Mouse (Mus musculus) lung, adult 2 months (tissue): ENCODE results near the gene Dock3. TPM values are rescaled to one million over a fixed set of nuclear protein-coding genes. Genes with fewer than 3 reads are reported as not detected.

Experiments used
- DNase-seq: peaks from one replicate; pipeline ENCODE4 v3.0.0; 2022
- H3K4me1 ChIP-seq: fragments of 200-500 bp; 2 replicates; pipeline ENCODE4 v1.6.1; 2011; ENCODE audit warnings: low read length; ENCODE audit not compliant: control insufficient read depth, insufficient read depth
- H3K4me3 ChIP-seq: fragments of 200-500 bp; replicated peaks from 2 replicates; pipeline ENCODE3; 2011; ENCODE audit warnings: low read depth, mild to moderate bottlenecking, control low read depth, low read length; ENCODE audit errors: extremely low read depth
- CTCF ChIP-seq: fragments of 200-500 bp; IDR thresholded peaks from 2 replicates; pipeline ENCODE4 v1.5.1; 2011; ENCODE audit warnings: mild to moderate bottlenecking, low read length, control low read depth; ENCODE audit not compliant: insufficient read depth
- POLR2A ChIP-seq: fragments of 200-500 bp; IDR thresholded peaks from 2 replicates; pipeline ENCODE4 v1.6.1; 2011; ENCODE audit warnings: low read depth, mild to moderate bottlenecking, control low read depth, low read length, borderline replicate concordance; ENCODE audit errors: extremely low read depth
- WGBS: fragments of 180-500 bp; shearing (Covaris S2); methylation state at CpG from one replicate; pipeline ENCODE4 v1.1.7; 2018; 5-methylcytosine and 5-hydroxymethylcytosine counted together
- polyA plus RNA-seq: library from polyadenylated mRNA; depleted of rRNA; stranded (reverse); fragments of >200 nt; gene quantifications from 2 replicates; pipeline ENCODE4 v1.2.3, GENCODE M21; 2012

The Dock3 gene
- polyA plus RNA-seq, 1 experiment, result 0.09 TPM

DNA sequence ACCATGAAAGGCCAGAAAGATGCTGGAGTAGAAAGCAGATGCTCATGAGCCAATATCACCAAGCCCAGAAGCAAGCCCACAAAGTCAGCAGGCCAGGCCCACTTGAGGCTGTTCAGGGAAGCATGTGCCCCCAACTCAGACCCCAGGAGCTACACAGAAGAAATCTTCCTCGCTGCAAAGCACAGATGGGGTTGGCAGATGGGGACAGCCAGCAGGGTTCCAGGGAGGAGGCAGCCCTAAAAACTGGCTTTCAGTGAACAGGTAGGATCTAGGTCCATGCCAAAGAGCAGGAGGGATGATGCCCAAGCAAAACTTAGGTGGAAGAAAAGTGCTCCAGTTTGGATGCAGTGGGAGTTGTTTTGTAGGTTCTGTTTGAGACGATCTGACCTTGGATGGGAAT, 28.7 kb upstream of the Dock3 start:
- H3K4me1 ChIP-seq, result no peaks in the 10 kb centered on the region
- no peak overlapping the region for H3K4me3 ChIP-seq
- WGBS, result 68% methylated on average over 2 of the region's 2 CpGs
- DNase-seq, result no peak
- no peak for TF ChIP-seq CTCF
- no peak for TF ChIP-seq POLR2A

DNA sequence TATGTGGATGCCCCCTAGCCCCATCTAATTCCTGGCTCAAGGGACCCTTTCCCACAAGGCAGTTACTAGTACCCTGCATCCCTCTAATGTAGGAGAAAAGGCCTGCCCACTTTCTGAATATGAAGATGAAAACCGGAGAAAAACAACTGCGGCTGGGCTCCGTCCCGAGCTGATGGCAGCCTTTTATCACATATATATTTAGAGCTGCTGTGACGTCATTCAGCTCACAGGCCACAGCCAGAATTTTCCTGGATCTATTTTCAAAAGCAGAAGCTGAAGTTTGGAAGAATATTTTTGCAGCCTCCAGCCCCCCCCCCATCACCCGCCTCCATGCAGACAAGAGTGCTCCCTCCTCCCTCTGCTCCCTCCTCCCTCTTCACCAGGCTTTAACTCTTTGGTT, 27.9 kb upstream of the Dock3 start:
- no peaks in the 10 kb centered on the region for H3K4me1 ChIP-seq
- no peak for DNase-seq
- no peak overlapping the region for H3K4me3 ChIP-seq
- WGBS, result 53% methylated on average over 6 of the region's 6 CpGs
- TF ChIP-seq POLR2A, result no peak
- no peak for TF ChIP-seq CTCF

DNA sequence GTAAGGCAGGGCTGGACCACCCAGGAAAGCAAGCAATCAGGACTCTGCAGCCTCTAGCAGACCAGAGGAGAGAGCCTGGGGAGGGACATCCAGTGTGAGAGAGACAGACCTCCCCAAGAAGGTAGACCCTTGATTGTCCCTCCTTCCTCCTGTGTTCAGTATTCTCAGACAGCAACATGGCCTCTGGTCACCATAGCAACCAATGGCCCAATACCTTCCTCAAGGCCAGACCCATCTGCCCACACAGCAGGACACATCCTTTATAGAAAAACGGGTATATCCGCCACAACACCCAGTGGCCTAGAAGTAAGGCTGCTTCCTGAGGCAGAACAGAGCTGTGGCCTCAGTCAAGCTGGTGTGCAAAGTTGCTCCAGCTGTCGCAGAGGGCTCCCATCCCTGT, 23.9 kb upstream of the Dock3 start:
- 67% methylated on average over 3 of the region's 3 CpGs for WGBS
- TF ChIP-seq CTCF (no peak), POLR2A (no peak)
- no peaks in the 10 kb centered on the region for H3K4me1 ChIP-seq
- DNase-seq, result no peak
- H3K4me3 ChIP-seq, result no peak overlapping the region

DNA sequence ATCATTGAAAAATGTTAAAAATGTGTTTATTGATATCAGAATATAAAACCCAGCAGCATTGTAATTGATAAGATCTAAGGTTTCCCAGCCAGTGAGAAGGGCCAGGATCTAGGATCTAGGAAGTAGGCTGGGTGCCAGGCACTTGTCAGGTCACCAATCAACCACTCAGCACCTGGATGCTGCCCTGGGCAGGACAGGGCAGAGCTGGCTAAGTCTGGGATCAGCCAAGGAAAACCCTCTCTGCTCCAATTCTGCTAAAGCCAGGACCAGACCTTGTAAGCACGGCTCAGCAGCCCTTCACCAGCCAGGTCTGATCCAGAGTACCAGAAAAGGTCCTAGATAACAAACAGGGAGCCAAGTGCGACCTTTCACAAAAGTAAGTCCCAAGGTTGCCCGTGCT, 23.2 kb upstream of the Dock3 start:
- DNase-seq, result no peak
- WGBS, result 84% methylated on average over 3 of the region's 3 CpGs
- TF ChIP-seq POLR2A (no peak), CTCF (no peak)
- Histone ChIP-seq H3K4me3 (no peak overlapping the region), H3K4me1 (no peaks in the 10 kb centered on the region)

DNA sequence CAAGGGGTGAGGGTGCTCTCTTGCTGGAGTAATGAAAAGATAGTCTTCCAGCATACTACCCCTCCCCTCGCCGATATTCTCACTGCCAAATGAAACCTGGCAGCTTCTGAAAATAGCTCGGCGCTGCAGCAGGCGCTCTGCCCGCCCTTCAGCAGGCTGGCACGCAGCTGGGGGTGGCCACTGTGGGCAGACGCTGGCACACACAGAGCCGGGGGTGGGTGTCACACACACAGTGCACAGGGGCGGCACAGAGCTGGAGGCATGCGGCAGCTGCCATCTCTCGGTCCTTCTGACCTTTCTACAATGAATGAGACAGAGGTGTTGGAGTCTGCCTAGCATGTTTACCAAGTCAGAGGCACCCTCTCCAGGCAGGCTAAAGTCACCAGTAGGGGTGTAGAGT, 22.8 kb upstream of the Dock3 start:
- TF ChIP-seq CTCF, result no peak
- TF ChIP-seq POLR2A, result no peak
- no peaks in the 10 kb centered on the region for H3K4me1 ChIP-seq
- no peak for DNase-seq
- H3K4me3 ChIP-seq, result no peak overlapping the region
- 46% methylated on average over 12 of the region's 12 CpGs for WGBS

DNA sequence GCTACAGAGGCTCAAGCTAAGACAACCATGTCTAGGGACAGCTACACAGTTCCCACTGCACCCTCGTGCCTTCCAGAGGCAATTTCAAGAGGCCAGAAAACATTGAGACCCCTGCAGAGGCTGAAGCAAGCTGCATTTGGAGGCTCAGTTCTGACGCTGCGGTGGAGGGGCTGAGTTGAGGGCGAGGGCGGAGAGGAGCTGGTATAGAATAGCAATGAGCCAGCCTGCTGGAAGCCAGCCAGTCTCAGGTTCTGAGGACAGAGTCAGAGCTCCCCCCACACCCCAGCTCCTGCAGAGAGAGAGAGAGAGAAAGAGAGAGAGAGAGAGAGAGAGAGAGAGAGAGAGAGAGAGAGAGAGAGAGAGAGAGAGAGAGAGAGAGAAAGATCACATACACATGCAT, 20.5 kb upstream of the Dock3 start:
- no peak overlapping the region for H3K4me3 ChIP-seq
- no peak for DNase-seq
- 35% methylated on average over 5 of the region's 5 CpGs for WGBS
- H3K4me1 ChIP-seq, result no peaks in the 10 kb centered on the region
- TF ChIP-seq CTCF (no peak), POLR2A (no peak)

DNA sequence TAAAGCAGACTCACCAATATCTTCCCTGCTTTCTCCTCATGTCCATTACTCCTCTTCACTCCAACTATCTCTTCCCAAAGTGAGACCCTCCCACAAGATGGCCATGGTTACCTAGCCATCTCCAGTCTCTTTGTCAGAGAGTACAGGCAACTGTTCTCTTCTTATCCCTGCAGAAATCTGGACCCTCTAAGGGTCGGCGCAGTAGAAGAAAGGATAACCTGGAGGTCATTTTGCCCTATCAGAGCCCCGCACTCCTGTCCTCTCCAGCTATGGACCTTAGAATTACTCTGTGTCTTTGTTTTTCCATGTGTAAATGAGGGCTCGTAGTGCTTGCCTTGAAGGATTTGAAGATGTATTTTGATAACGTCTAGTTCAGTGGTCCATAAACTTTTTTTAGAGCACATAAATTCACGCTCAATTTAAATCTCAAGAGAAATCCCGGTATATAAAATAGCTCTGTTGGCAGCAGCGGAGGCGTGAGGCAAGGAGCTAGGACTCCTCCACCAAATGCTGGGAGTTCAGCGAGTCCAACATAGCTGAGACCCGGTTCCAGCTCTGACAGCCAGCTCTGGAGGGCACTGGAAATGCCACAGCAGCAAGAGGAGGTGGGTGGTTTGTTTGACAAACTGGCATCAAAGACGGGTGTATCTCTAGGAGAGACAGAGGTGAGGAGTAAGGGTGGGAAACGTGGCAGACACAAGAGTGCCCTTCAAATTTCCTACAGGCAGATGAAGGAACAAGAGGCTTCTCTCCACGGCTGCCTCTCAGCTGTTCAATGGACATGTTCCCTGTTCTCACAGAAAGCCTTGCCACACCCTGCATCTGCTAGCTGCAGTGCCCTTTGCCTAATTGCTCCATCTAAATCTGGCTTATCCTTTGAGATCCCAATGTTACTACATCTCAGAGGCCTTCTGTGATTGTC, 19.0 kb upstream of the Dock3 start:
- 69% methylated on average over 14 of the region's 14 CpGs for WGBS
- TF ChIP-seq POLR2A, result no peak
- no peak for TF ChIP-seq CTCF
- Histone ChIP-seq H3K4me1 (no peaks in the 10 kb centered on the region), H3K4me3 (no peak overlapping the region)
- no peak for DNase-seq

DNA sequence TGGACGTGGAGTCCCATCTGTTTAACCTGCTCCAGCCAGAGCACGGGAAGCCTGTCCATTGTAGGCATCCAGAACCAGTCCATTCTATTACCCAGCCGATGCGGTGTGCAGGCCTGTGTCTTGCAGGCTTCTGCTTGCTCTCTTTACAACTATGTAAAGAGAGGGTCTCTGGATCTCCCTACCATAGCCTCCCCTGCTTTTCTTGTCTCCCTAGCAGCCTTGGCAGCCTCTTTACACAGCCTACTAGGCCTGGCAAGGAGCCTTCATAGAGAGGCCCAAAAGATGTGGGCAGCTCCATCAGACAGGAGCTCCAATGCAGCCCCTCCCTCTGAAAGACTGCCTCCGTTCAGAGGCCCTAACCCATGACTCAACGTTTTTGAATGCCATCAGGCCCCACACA, 17.4 kb upstream of the Dock3 start:
- WGBS, result 67% methylated on average over 6 of the region's 6 CpGs
- no peak for DNase-seq
- TF ChIP-seq POLR2A (no peak), CTCF (no peak)
- Histone ChIP-seq H3K4me3 (no peak overlapping the region), H3K4me1 (no peaks in the 10 kb centered on the region)

DNA sequence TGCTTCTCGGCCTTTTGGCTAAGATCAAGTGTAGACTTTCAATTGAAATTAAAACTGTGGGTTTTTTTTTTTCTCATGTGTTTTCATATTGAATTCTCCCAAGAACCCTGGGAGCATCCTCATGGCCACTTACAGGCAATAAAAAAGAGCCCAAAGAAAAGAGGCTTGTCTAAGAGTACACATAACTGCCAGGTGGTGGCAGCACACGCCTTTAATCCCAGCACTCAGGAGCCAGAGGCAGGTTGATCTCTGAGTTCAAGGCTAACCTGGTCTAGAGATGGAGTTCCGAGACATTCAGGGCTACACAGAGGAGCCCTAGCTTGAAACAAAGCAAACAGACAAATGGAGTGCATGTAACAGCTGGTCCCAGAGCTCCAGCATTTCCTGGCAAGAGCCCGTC, 14.5 kb upstream of the Dock3 start:
- no peak overlapping the region for H3K4me3 ChIP-seq
- H3K4me1 ChIP-seq, result no peaks in the 10 kb centered on the region
- DNase-seq, result no peak
- 52% methylated on average over 4 of the region's 4 CpGs for WGBS
- no peak for TF ChIP-seq POLR2A
- peak; percentile 67 for TF ChIP-seq CTCF

DNA sequence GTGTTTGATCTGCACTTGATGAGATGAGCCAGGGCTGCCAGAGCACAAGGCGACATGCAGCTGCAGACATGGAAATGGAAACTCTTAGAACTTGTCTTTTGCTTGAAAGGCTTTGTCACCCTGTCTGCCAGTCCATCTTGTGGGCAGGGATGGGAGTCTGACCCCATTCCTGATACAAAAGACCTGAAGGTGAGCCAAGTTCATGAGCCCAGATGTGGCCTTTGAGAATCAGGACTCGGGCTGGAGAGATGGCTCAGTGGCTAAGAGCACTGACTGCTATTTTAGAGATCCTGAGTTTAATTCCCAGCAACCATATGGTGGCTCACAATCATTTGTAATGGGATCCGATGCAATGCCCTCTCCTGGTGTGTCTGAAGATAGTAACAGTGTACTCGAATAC, 13.6 kb upstream of the Dock3 start:
- TF ChIP-seq POLR2A, result no peak
- no peak for DNase-seq
- 70% methylated on average over 4 of the region's 4 CpGs for WGBS

DNA sequence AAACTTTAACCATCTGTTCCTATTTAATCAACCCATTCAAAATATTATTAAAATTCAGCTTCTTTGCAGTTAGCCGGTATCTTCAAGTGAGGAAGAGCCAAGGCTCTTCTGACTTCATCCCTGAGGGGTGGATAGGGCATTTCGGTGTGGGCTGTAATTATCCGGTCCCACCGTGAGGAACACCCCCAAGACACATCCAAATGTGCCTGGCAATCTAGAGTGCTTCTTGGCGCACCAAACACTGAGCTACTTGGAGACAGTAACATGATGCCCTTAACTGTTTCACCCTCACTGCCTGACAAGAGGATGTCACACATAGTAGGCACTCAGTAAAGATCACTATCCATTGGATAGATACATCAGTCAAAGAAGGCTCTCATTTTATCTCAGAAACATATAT, 4.4 kb upstream of the Dock3 start:
- no peak for DNase-seq
- 66% methylated on average over 5 of the region's 5 CpGs for WGBS
- Histone ChIP-seq H3K4me3 (no peak overlapping the region), H3K4me1 (no peaks in the 10 kb centered on the region)
- TF ChIP-seq POLR2A (no peak), CTCF (no peak)

More for the DNA sequence above, 13.6 kb upstream of the Dock3 start:
- H3K4me1 ChIP-seq, result no peaks in the 10 kb centered on the region
- H3K4me3 ChIP-seq, result no peak overlapping the region
